In the genomic region with DNA sequence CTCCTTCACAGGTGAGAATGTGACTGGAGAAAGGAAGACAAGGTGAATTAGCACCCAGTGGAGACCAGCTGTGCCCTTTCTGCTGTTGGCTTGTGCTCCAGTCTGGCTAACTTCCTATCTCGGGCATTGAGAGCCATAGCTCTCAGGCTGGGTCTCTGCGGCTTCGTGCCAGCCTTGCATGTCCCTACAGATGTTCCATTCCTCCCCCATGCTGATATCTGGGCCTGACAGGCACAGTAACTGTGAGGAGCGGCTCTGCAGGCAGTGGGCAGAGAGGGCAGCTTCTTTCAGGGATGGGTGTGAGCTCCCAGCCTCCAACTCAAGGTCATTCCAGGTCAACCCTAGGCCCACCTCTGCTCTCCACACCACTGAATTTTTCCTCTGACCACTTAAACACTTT, we compare ENCODE assay signal across 50 mouse cellular contexts. TPM values are rescaled to one million over a fixed set of nuclear protein-coding genes. Genes with fewer than 3 reads are reported as not detected.
"Had no signal": no experiment of that assay in that cellular context is flagged by ENCODE, and none has a peak within 500 bp of the region (broad histone marks: within the 10 kb centered on the region; RNA-seq: fewer than 3 reads in every experiment).

No protein-coding gene starts in this region.

- ATAC-seq: hindbrain, embryonic 16.5 days; hindbrain, postnatal 0 days; inflammation-experienced regulatory T-cells, adult 6 months; intestine, embryonic 15.5 days; intestine, embryonic 16.5 days; intestine, postnatal 0 days had no signal

- H3K9me3 ChIP-seq: heart, embryonic 10.5 days; heart, embryonic 12.5 days; heart, embryonic 13.5 days; heart, embryonic 15.5 days; hindbrain, embryonic 10.5 days; hindbrain, embryonic 12.5 days; hindbrain, embryonic 13.5 days; hindbrain, embryonic 15.5 days; intestine, embryonic 15.5 days; kidney, embryonic 15.5 days had no signal

- H3K36me3 ChIP-seq: heart, embryonic 10.5 days; heart, embryonic 12.5 days; heart, embryonic 13.5 days; heart, embryonic 15.5 days; hindbrain, embryonic 10.5 days; hindbrain, embryonic 12.5 days; hindbrain, embryonic 13.5 days; hindbrain, embryonic 15.5 days; intestine, embryonic 15.5 days; kidney, embryonic 15.5 days had no signal

- H3K27me3 ChIP-seq: hindbrain, embryonic 12.5 days; hindbrain, embryonic 15.5 days; intestine, embryonic 15.5 days; kidney, embryonic 15.5 days had no signal

- H3K4me2 ChIP-seq: heart, embryonic 11.5 days; heart, embryonic 12.5 days; heart, embryonic 13.5 days; heart, embryonic 15.5 days; hindbrain, embryonic 12.5 days; hindbrain, embryonic 13.5 days; hindbrain, embryonic 14.5 days; hindbrain, embryonic 15.5 days; intestine, embryonic 15.5 days; kidney, embryonic 15.5 days had no signal

- H3K4me1 ChIP-seq: heart, embryonic 10.5 days; heart, embryonic 12.5 days; heart, embryonic 13.5 days; heart, embryonic 15.5 days; hindbrain, embryonic 10.5 days; hindbrain, embryonic 12.5 days; hindbrain, embryonic 13.5 days; hindbrain, embryonic 15.5 days; intestine, embryonic 15.5 days; kidney, embryonic 15.5 days had no signal

- DNase-seq: heart, postnatal 10 days; heart, postnatal 36 days; heart, postnatal 4 days; kidney, adult 11 months; kidney, adult 18-20 months; kidney, adult 2 months; kidney, adult 8-10 months; kidney, adult 9 months; kidney, postnatal 10 days; kidney, postnatal 14 days; kidney, postnatal 25 days; kidney, postnatal 36 days; kidney, postnatal 4 days; layer of hippocampus, adult 9-11 months; layer of hippocampus, postnatal 36 days had no signal

- H3K4me3 ChIP-seq: heart, embryonic 10.5 days; heart, embryonic 12.5 days; heart, embryonic 13.5 days; heart, embryonic 15.5 days; hindbrain, embryonic 10.5 days; hindbrain, embryonic 12.5 days; hindbrain, embryonic 13.5 days; hindbrain, embryonic 15.5 days; intestine, embryonic 15.5 days; kidney, embryonic 15.5 days; layer of hippocampus, adult 2 months had no signal

- H3K27ac ChIP-seq: heart, embryonic 10.5 days; heart, embryonic 13.5 days; heart, embryonic 15.5 days; hindbrain, embryonic 10.5 days; hindbrain, embryonic 12.5 days; hindbrain, embryonic 13.5 days; hindbrain, embryonic 14.5 days; hindbrain, embryonic 15.5 days; hindbrain, postnatal 0 days; intestine, embryonic 15.5 days; kidney, embryonic 15.5 days; kidney, postnatal 0 days; layer of hippocampus, adult 2 months had no signal

- H3K9ac ChIP-seq: heart, embryonic 12.5 days; heart, embryonic 13.5 days; heart, embryonic 15.5 days; hindbrain, embryonic 12.5 days; hindbrain, embryonic 13.5 days; hindbrain, embryonic 14.5 days; hindbrain, embryonic 15.5 days; intestine, embryonic 15.5 days; kidney, embryonic 15.5 days had no signal

RNA-seq across cellular contexts. Expression of a gene that starts 31.2 kb away (rescaled TPM):
- total RNA-seq: heart, postnatal 10 days; heart, postnatal 25 days; heart, postnatal 36 days; hematopoietic stem cell, adult 5-6 weeks had no signal
- polyA plus RNA-seq: heart, embryonic 14.5 days; heart, embryonic 15.5 days; heart, embryonic 16.5 days; heart, postnatal 0 days; inflammation-experienced regulatory T-cells, adult 6 months had no signal

RNA-seq across cellular contexts. Expression of a gene that starts 35.9 kb away (rescaled TPM):
- total RNA-seq: hindbrain, postnatal 0 days; layer of hippocampus, adult 18-20 months; layer of hippocampus, adult 2 months; layer of hippocampus, postnatal 10 days; layer of hippocampus, postnatal 14 days; layer of hippocampus, postnatal 25 days had no signal
- polyA plus RNA-seq: inflammation-experienced regulatory T-cells, adult 6 months had no signal

RNA-seq across cellular contexts. Expression of a gene that starts 38.9 kb away (rescaled TPM):
- total RNA-seq: heart, postnatal 10 days; heart, postnatal 25 days; heart, postnatal 36 days; heart, postnatal 4 days; hematopoietic stem cell, adult 5-6 weeks; hindbrain, postnatal 0 days; layer of hippocampus, adult 18-20 months; layer of hippocampus, adult 2 months; layer of hippocampus, adult 8-10 months; layer of hippocampus, postnatal 10 days; layer of hippocampus, postnatal 14 days; layer of hippocampus, postnatal 25 days; layer of hippocampus, postnatal 36 days; left cerebral cortex, adult 18-20 months had no signal
- polyA plus RNA-seq: heart, embryonic 10.5 days; heart, embryonic 11.5 days; heart, embryonic 12.5 days; heart, embryonic 13.5 days; heart, embryonic 14.5 days; heart, embryonic 15.5 days; heart, embryonic 16.5 days; heart, postnatal 0 days; hindbrain, embryonic 10.5 days; hindbrain, embryonic 11.5 days; hindbrain, embryonic 12.5 days; hindbrain, embryonic 13.5 days; hindbrain, embryonic 14.5 days; hindbrain, embryonic 15.5 days; hindbrain, embryonic 16.5 days; hindbrain, postnatal 0 days; inflammation-experienced regulatory T-cells, adult 6 months; intestine, embryonic 14.5 days; intestine, embryonic 15.5 days; intestine, embryonic 16.5 days; intestine, postnatal 0 days; kidney, adult 2 months; kidney, embryonic 14.5 days; kidney, embryonic 15.5 days; kidney, embryonic 16.5 days; kidney, postnatal 0 days; large intestine, adult 2 months had no signal

RNA-seq across cellular contexts. Expression of a gene that starts 46.0 kb away (rescaled TPM):
- total RNA-seq: hematopoietic stem cell, adult 5-6 weeks; layer of hippocampus, adult 18-20 months; layer of hippocampus, adult 2 months; layer of hippocampus, adult 8-10 months; layer of hippocampus, postnatal 14 days; layer of hippocampus, postnatal 25 days; layer of hippocampus, postnatal 36 days; left cerebral cortex, adult 18-20 months had no signal
- polyA plus RNA-seq: hindbrain, embryonic 10.5 days; hindbrain, embryonic 11.5 days; inflammation-experienced regulatory T-cells, adult 6 months had no signal

RNA-seq across cellular contexts. Expression of a gene that starts 58.2 kb away (rescaled TPM):
- total RNA-seq: hematopoietic stem cell, adult 5-6 weeks; layer of hippocampus, adult 8-10 months; layer of hippocampus, postnatal 36 days; left cerebral cortex, adult 18-20 months had no signal
- polyA plus RNA-seq: heart, embryonic 10.5 days; heart, embryonic 11.5 days; hindbrain, embryonic 10.5 days; hindbrain, embryonic 11.5 days; inflammation-experienced regulatory T-cells, adult 6 months had no signal
